Mouse (Mus musculus): Measurements from ENCODE around the gene Klf6. TPM values are rescaled to one million over a fixed set of nuclear protein-coding genes. Genes with fewer than 3 reads are reported as not detected.

Gene Klf6
- polyA plus RNA-seq, 1 experiment, result 1.8 TPM

- no peak overlapping the region for H3K4me3 ChIP-seq (ENCODE audit: control insufficient read depth, low read depth, low read length)
- no peaks in the 10 kb centered on the region for H3K36me3 ChIP-seq (ENCODE audit: control insufficient read depth, insufficient read depth, low read length)
- H3K27me3 ChIP-seq (ENCODE audit: control insufficient read depth, insufficient read depth, low read length), result no peaks in the 10 kb centered on the region
- peaks cover 3% of the 10 kb centered on the region; the same call in 1 of the 2 replicates for H3K4me1 ChIP-seq (ENCODE audit: control insufficient read depth, insufficient read depth, low read length)
- H3K27ac ChIP-seq (ENCODE audit: control insufficient read depth, insufficient read depth, low read depth, low read length), result no peak overlapping the region
- TF ChIP-seq POLR2A (IDR thresholded peaks at IDR 0.05; ENCODE audit: control insufficient read depth, low read depth, low read length), result no peak
- no peak for TF ChIP-seq CTCF (IDR thresholded peaks at IDR 0.05; ENCODE audit: control insufficient read depth, insufficient read depth, insufficient replicate concordance, low read depth, low read length)
Observed at GRCm38 (mm10) chr13:5899021-5899420, 37.7 kb downstream of the Klf6 start.

- peaks cover 3% of the 10 kb centered on the region; the same call in 1 of the 2 replicates for H3K4me1 ChIP-seq (ENCODE audit: control insufficient read depth, insufficient read depth, low read length)
- H3K36me3 ChIP-seq (ENCODE audit: control insufficient read depth, insufficient read depth, low read length), result no peaks in the 10 kb centered on the region
- H3K4me3 ChIP-seq (ENCODE audit: control insufficient read depth, low read depth, low read length), result no peak overlapping the region
- no peaks in the 10 kb centered on the region for H3K27me3 ChIP-seq (ENCODE audit: control insufficient read depth, insufficient read depth, low read length)
- H3K27ac ChIP-seq (ENCODE audit: control insufficient read depth, insufficient read depth, low read depth, low read length), result no peak overlapping the region
- TF ChIP-seq CTCF (IDR thresholded peaks at IDR 0.05; ENCODE audit: control insufficient read depth, insufficient read depth, insufficient replicate concordance, low read depth, low read length) (no peak), POLR2A (IDR thresholded peaks at IDR 0.05; ENCODE audit: control insufficient read depth, low read depth, low read length) (no peak)
Observed at GRCm38 (mm10) chr13:5899641-5900040, 38.4 kb downstream of the Klf6 start.

- no peak for TF ChIP-seq POLR2A (IDR thresholded peaks at IDR 0.05; ENCODE audit: control insufficient read depth, low read depth, low read length)
- no peak for TF ChIP-seq CTCF (IDR thresholded peaks at IDR 0.05; ENCODE audit: control insufficient read depth, insufficient read depth, insufficient replicate concordance, low read depth, low read length)
- Histone ChIP-seq H3K36me3 (ENCODE audit: control insufficient read depth, insufficient read depth, low read length) (no peaks in the 10 kb centered on the region), H3K27ac (ENCODE audit: control insufficient read depth, insufficient read depth, low read depth, low read length) (no peak overlapping the region), H3K4me1 (ENCODE audit: control insufficient read depth, insufficient read depth, low read length) (no peaks in the 10 kb centered on the region), H3K4me3 (ENCODE audit: control insufficient read depth, low read depth, low read length) (no peak overlapping the region), H3K27me3 (ENCODE audit: control insufficient read depth, insufficient read depth, low read length) (no peaks in the 10 kb centered on the region)
Observed at GRCm38 (mm10) chr13:5913201-5913600, 51.9 kb downstream of the Klf6 start.

- no peak for TF ChIP-seq POLR2A (IDR thresholded peaks at IDR 0.05; ENCODE audit: control insufficient read depth, low read depth, low read length)
- no peak for TF ChIP-seq CTCF (IDR thresholded peaks at IDR 0.05; ENCODE audit: control insufficient read depth, insufficient read depth, insufficient replicate concordance, low read depth, low read length)
- no peak overlapping the region for H3K27ac ChIP-seq (ENCODE audit: control insufficient read depth, insufficient read depth, low read depth, low read length)
- no peak overlapping the region for H3K4me3 ChIP-seq (ENCODE audit: control insufficient read depth, low read depth, low read length)
- no peaks in the 10 kb centered on the region for H3K36me3 ChIP-seq (ENCODE audit: control insufficient read depth, insufficient read depth, low read length)
- H3K27me3 ChIP-seq (ENCODE audit: control insufficient read depth, insufficient read depth, low read length), result no peaks in the 10 kb centered on the region
- H3K4me1 ChIP-seq (ENCODE audit: control insufficient read depth, insufficient read depth, low read length), result no peaks in the 10 kb centered on the region
Observed at GRCm38 (mm10) chr13:5917360-5917759, 56.1 kb downstream of the Klf6 start.

- no peak for TF ChIP-seq CTCF (IDR thresholded peaks at IDR 0.05; ENCODE audit: control insufficient read depth, insufficient read depth, insufficient replicate concordance, low read depth, low read length)
- TF ChIP-seq POLR2A (IDR thresholded peaks at IDR 0.05; ENCODE audit: control insufficient read depth, low read depth, low read length), result no peak
- no peaks in the 10 kb centered on the region for H3K4me1 ChIP-seq (ENCODE audit: control insufficient read depth, insufficient read depth, low read length)
- no peaks in the 10 kb centered on the region for H3K27me3 ChIP-seq (ENCODE audit: control insufficient read depth, insufficient read depth, low read length)
- H3K27ac ChIP-seq (ENCODE audit: control insufficient read depth, insufficient read depth, low read depth, low read length), result no peak overlapping the region
- H3K36me3 ChIP-seq (ENCODE audit: control insufficient read depth, insufficient read depth, low read length), result no peaks in the 10 kb centered on the region
- no peak overlapping the region for H3K4me3 ChIP-seq (ENCODE audit: control insufficient read depth, low read depth, low read length)
Observed at GRCm38 (mm10) chr13:5919966-5920365, 58.7 kb downstream of the Klf6 start.

All from testis, adult 2 months (tissue).